Mouse (Mus musculus) midbrain, embryonic 14.5 days (tissue): Measurements from ENCODE around the gene 2900026A02Rik. TPM values are rescaled to one million over a fixed set of nuclear protein-coding genes. Genes with fewer than 3 reads are reported as not detected.
A peak's percentile ranks its signal among the peaks of the same experiment; 100 is the strongest.

ENCODE experiments used
- ATAC-seq: fragments of 200-750 bp; cut with Nextera tagmentation; 2 replicates; pipeline ENCODE4 v1.8.0; 2017; ENCODE audit warnings: moderate number of reproducible peaks, moderate library complexity; ENCODE audit not compliant: low FRiP score, low TSS enrichment
- DNase-seq: peaks from one replicate; pipeline ENCODE4 v3.0.0-alpha.2; 2015
- H3K27ac ChIP-seq: fragments of 300-500 bp; sonication (generic); replicated peaks from 2 replicates; pipeline ENCODE4 v1.5.1; 2014; ENCODE audit warnings: mild to moderate bottlenecking, low read depth, low read length, moderate library complexity
- H3K27me3 ChIP-seq: fragments of 300-500 bp; sonication (generic); 2 replicates; pipeline ENCODE4 v1.6.1; 2014; ENCODE audit warnings: low read length, control low read depth, mixed read lengths; ENCODE audit not compliant: control insufficient read depth, insufficient read depth
- H3K36me3 ChIP-seq: fragments of 300-500 bp; sonication (generic); 2 replicates; pipeline ENCODE4 v1.6.1; 2014; ENCODE audit warnings: low read length, control low read depth; ENCODE audit not compliant: control insufficient read depth, insufficient read depth
- H3K4me1 ChIP-seq: fragments of 300-500 bp; sonication (generic); 2 replicates; pipeline ENCODE4 v1.6.1; 2014; ENCODE audit warnings: mild to moderate bottlenecking, antibody characterized with exemption, low read length, control low read depth; ENCODE audit not compliant: control insufficient read depth, insufficient read depth
- H3K4me2 ChIP-seq: fragments of 300-500 bp; sonication (generic); 2 replicates; pipeline ENCODE4 v1.6.1; 2014; ENCODE audit warnings: mild to moderate bottlenecking, low read length, moderate library complexity
- H3K4me3 ChIP-seq: fragments of 300-500 bp; sonication (generic); replicated peaks from 2 replicates; pipeline ENCODE4 v1.5.1; 2014; ENCODE audit warnings: low read depth, low read length
- H3K9ac ChIP-seq: fragments of 300-500 bp; sonication (generic); replicated peaks from 2 replicates; pipeline ENCODE4 v1.6.1; 2014; ENCODE audit warnings: mild to moderate bottlenecking, low read length, moderate library complexity
- H3K9me3 ChIP-seq: fragments of 300-500 bp; sonication (generic); 2 replicates; pipeline ENCODE4 v1.6.1; 2016; ENCODE audit warnings: low read length, control low read depth, mixed read lengths; ENCODE audit not compliant: control insufficient read depth
- WGBS: fragments of 180-500 bp; shearing (Covaris S2); extraction: QIAGEN DNeasy Blood & Tissue Kit; methylation state at CpG from one replicate; pipeline ENCODE4 v1.1.7; 2014; 5-methylcytosine and 5-hydroxymethylcytosine counted together
- polyA plus RNA-seq: library from polyadenylated mRNA; unstranded; fragments of >200 nt; fragmentation: Nextera tagmentation; extraction: Ambion mirVana; gene quantifications from 2 replicates; pipeline ENCODE4 v1.2.1, GENCODE M21; 2014

2900026A02Rik gene
- polyA plus RNA-seq, 1 experiment from 2014 or later = 2.1 TPM

DNA sequence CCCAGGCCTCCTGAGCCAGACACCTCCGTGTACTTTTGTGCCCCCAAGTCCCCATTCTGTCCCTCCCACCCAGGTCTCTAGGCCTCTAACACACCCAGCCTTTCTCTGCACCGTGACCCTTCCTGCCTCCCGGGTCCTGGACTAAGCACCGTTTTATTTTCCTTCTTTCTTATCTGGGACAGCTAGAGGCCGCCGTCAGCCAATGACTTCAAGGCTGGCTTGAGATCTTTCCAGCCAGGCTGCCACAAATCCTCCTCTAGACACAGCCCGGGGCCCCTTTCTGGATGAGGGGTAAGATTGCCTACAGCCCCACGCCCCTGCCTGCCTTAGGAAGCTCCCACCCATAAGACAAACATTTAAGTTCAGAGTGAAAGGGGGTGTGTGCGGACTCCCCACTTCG lies 85.5 kb downstream of the 2900026A02Rik start:
- no peak overlapping the region for H3K9ac ChIP-seq
- H3K4me2 ChIP-seq = no peak overlapping the region
- no peaks in the 10 kb centered on the region for H3K36me3 ChIP-seq
- 34% methylated on average over 10 of the region's 10 CpGs for WGBS
- H3K4me1 ChIP-seq = peaks cover 22% of the 10 kb centered on the region
- H3K4me3 ChIP-seq = no peak overlapping the region
- peaks cover 16% of the 10 kb centered on the region for H3K27me3 ChIP-seq
- no peak overlapping the region for H3K27ac ChIP-seq
- no peak for DNase-seq
- H3K9me3 ChIP-seq = no peaks in the 10 kb centered on the region
- no peak for ATAC-seq

- Histone ChIP-seq H3K4me3 (no peak overlapping the region), H3K27me3 (peaks cover 16% of the 10 kb centered on the region), H3K9me3 (no peaks in the 10 kb centered on the region), H3K4me1 (peaks cover 20% of the 10 kb centered on the region), H3K9ac (no peak overlapping the region), H3K36me3 (no peaks in the 10 kb centered on the region), H3K27ac (peak overlapping the region; percentile 85; the same call in 1 of the 2 replicates), H3K4me2 (no peak overlapping the region)
- ATAC-seq (no peak), DNase-seq (no peak)
- 92% methylated on average over 19 of the region's 19 CpGs for WGBS
These were observed 87.0 kb downstream of the 2900026A02Rik start for GRCm38 (mm10) chr5:113133722-113134710.

DNA sequence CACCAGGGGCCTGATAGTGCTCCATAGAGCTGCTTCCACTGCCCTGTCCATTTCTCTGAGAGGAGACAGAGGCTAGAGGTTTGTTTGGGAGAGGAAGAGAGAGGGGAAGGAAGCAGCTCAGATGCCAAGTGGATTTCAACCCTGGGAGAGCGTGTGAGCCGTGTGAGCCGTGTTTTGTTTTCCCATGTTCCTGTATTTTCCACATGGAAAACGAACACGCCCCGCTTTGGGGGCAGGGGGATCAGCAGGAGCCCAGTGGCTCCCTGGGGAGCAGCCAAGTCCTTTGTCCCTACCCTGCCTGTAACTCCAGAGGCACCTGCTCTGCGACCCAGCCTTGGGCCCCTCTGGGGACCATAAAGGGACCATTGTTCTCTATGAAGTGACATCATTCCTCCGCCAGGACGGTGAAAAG lies 88.0 kb downstream of the 2900026A02Rik start:
- H3K9ac ChIP-seq = no peak overlapping the region

DNA sequence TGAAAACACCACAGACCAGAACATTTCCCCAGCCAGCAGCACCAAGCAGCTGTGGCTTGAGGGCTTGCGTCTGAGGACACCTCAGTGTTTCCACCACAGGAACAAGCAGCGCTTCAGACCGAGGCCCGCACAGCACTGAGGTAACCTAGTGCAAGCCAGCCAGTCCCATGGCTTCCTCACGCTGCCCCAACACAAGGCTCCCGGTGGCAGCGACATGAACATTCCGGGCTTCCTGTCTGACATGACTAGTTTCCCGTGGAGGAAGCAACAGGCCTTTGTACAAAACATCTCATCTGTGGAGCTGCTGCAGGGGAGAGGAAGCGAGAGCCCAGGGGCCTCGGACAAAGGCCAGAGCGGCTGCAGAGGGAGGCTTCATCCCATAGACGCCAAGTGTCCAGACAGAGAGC lies 88.4 kb downstream of the 2900026A02Rik start:
- no peak for DNase-seq
- Histone ChIP-seq H3K27ac (peak overlapping the region; percentile 85), H3K4me1 (peaks cover 8% of the 10 kb centered on the region), H3K4me2 (no peak overlapping the region), H3K36me3 (no peaks in the 10 kb centered on the region), H3K27me3 (peaks cover 8% of the 10 kb centered on the region; the same call in 1 of the 2 replicates), H3K9me3 (no peaks in the 10 kb centered on the region), H3K9ac (no peak overlapping the region), H3K4me3 (no peak overlapping the region)
- ATAC-seq = no peak
- WGBS = 20% methylated on average over 13 of the region's 13 CpGs

More for the DNA sequence above, 88.0 kb downstream of the 2900026A02Rik start:
- no peaks in the 10 kb centered on the region for H3K36me3 ChIP-seq
- H3K27me3 ChIP-seq = peaks cover 13% of the 10 kb centered on the region
- no peak overlapping the region for H3K4me2 ChIP-seq
- 4% methylated on average over 9 of the region's 9 CpGs for WGBS
- peaks cover 12% of the 10 kb centered on the region for H3K4me1 ChIP-seq
- peak overlapping the region; percentile 85 for H3K27ac ChIP-seq
- H3K9me3 ChIP-seq = no peaks in the 10 kb centered on the region
- H3K4me3 ChIP-seq = no peak overlapping the region
- peak; percentile 78 for DNase-seq
- peak; percentile 69; the same call in 1 of the 2 replicates for ATAC-seq

DNA sequence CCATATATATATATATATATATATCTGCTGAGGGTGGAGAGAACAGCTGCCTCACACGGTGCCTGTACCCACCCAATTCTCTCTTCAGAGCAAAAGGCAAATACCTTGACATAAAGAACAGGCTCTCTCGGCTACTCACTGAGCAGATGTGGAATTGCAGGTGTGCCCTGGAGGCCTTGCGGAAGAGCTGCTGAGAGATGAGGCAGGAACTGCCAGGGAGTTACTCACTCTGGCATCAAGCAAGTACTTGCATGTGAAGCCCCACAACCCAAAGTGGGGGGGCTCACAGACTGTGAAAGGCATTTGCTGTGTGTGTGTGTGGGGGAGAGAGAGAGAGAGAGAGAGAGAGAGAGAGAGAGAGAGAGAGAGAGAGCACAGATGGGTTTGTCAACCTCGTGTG lies 92.6 kb downstream of the 2900026A02Rik start:
- Histone ChIP-seq H3K9me3 (no peaks in the 10 kb centered on the region), H3K4me2 (no peak overlapping the region), H3K9ac (no peak overlapping the region), H3K36me3 (no peaks in the 10 kb centered on the region), H3K27ac (no peak overlapping the region), H3K4me3 (no peak overlapping the region), H3K4me1 (peaks cover 7% of the 10 kb centered on the region; the same call in 1 of the 2 replicates), H3K27me3 (no peaks in the 10 kb centered on the region)
- ATAC-seq = no peak
- no peak for DNase-seq
- WGBS = 84% methylated on average over 4 of the region's 4 CpGs

DNA sequence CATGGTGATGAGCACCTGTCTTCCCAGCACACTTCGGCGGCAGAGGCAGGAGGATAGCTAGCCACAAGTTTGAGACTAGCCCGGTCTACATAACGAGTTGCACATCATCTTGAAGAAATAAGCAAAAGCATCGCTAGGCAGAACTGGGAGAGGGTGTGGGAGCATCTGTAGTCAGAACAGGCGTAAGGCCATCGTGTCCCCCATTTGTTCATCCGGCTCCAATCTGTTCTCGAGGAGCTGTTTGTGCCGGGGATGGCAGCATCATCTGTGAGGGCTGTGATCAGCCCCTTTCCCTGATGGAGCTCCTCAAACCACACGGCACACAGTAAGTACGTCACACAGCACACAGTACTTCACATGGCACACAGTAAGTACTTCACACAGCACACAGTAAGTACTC lies 94.6 kb downstream of the 2900026A02Rik start:
- Histone ChIP-seq H3K36me3 (no peaks in the 10 kb centered on the region), H3K9ac (no peak overlapping the region), H3K4me1 (peaks cover 7% of the 10 kb centered on the region; the same call in 1 of the 2 replicates), H3K27me3 (no peaks in the 10 kb centered on the region), H3K27ac (no peak overlapping the region), H3K9me3 (no peaks in the 10 kb centered on the region), H3K4me2 (no peak overlapping the region), H3K4me3 (no peak overlapping the region)
- DNase-seq = no peak
- WGBS = 97% methylated on average over 12 of the region's 12 CpGs
- ATAC-seq = no peak

- WGBS = 75% methylated on average over 10 of the region's 10 CpGs
- DNase-seq (no peak), ATAC-seq (no peak)
- Histone ChIP-seq H3K4me2 (no peak overlapping the region), H3K4me1 (peaks cover 12% of the 10 kb centered on the region; the same call in 1 of the 2 replicates), H3K27ac (no peak overlapping the region), H3K36me3 (no peaks in the 10 kb centered on the region), H3K9me3 (no peaks in the 10 kb centered on the region), H3K9ac (no peak overlapping the region), H3K4me3 (no peak overlapping the region), H3K27me3 (no peaks in the 10 kb centered on the region)
These were observed 97.3 kb downstream of the 2900026A02Rik start for GRCm38 (mm10) chr5:113123693-113124092.

DNA sequence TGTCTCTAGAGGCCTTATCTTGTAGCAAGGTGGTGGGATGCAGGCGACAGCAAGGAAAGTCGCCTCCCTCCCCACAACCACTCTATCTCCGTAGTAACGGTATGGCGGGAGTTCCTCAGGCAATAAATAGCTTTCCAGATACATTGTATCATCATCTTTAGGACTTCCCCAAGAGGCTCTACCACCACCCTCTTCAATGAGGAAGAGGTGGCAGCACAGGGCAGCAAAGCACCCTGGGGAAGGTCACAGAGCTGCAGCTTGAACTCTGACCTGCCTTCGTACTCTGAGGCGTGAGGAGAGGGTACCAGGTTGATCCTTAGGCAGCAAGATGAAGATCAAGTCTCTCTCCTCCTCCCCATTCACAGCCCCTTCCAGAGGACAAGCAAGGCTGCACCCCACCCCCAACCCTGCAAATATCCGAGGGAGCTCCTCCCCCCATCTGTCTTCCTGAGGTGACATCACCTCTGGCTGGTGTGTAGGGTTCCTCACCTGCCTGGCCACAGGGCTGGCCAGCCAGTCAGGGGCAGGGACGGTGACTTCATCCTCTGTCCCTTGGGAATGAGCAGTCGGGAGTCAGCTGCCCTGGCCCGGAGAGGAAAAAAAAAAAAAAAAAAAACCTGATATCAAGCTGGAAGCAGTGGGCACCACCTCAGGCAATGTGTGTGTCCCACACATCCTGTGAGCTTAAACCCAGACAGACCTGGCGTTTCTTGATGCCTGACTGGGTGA lies 98.5 kb downstream of the 2900026A02Rik start:
- ATAC-seq (no peak), DNase-seq (no peak)
- Histone ChIP-seq H3K4me1 (peaks cover 12% of the 10 kb centered on the region; the same call in 1 of the 2 replicates), H3K4me3 (no peak overlapping the region), H3K9ac (no peak overlapping the region), H3K27ac (no peak overlapping the region), H3K9me3 (no peaks in the 10 kb centered on the region), H3K27me3 (no peaks in the 10 kb centered on the region), H3K4me2 (no peak overlapping the region), H3K36me3 (no peaks in the 10 kb centered on the region)
- WGBS = 52% methylated on average over 12 of the region's 12 CpGs
